Mouse (Mus musculus) megakaryocyte, adult 5-6 weeks (primary cell): ENCODE data around the gene Clca3a1. TPM values are rescaled to one million over a fixed set of nuclear protein-coding genes. Genes with fewer than 3 reads are reported as not detected.
A peak's percentile ranks its signal among the peaks of the same experiment; 100 is the strongest.
"Not testable (repeated sequence)": the region's sequence is repeated elsewhere in the genome, so short reads cannot be mapped to it uniquely, and the experiment has no call there.

Source experiments
- ATAC-seq: 2 replicates; pipeline ENCODE4 v1.8.0; 2016; ENCODE audit warnings: mild to moderate bottlenecking, inconsistent platforms; ENCODE audit not compliant: poor library complexity, severe bottlenecking
- total RNA-seq, 2 experiments: library from RNA; stranded (forward) in 1 of 2; stranded (reverse) in 1 of 2; fragments of 153-499, 151-499 nt in 1 of 2; fragments of 221-1000, 200-1000 nt in 1 of 2; gene quantifications; 2 replicates each; pipeline versions ENCODE4 v1.2.3 to v1.2.4; 2015 to 2017

Clca3a1 gene
- total RNA-seq (2015) (0.04 and 0.57 TPM in 2 replicates), total RNA-seq (2017) (0.04 TPM in 1 of 2 replicates, not detected in the other)

- peak; percentile 49 for ATAC-seq
Observed at GRCm38 (mm10) chr3:144760592-144761309, at the start of gene Clca3a1. Clca3a1 (minus strand) TSS chr3:144760977.

GRCm38 (mm10) chr3:144808153-144808925 is 47.6 kb upstream of the Clca3a1 start:
- not testable (repeated sequence) for ATAC-seq

GRCm38 (mm10) chr3:144806626-144807025 is 45.8 kb upstream of the Clca3a1 start:
- ATAC-seq: not testable (repeated sequence)

GRCm38 (mm10) chr3:144801861-144802260 is 41.1 kb upstream of the Clca3a1 start:
- no peak; the same call in 1 of the 2 replicates for ATAC-seq

GRCm38 (mm10) chr3:144785181-144786148 is 24.7 kb upstream of the Clca3a1 start:
- no peak for ATAC-seq

GRCm38 (mm10) chr3:144765161-144765560 is 4.4 kb upstream of the Clca3a1 start:
- no peak for ATAC-seq

GRCm38 (mm10) chr3:144761454-144761853 is 677 bp upstream of the Clca3a1 start:
- no peak for ATAC-seq

GRCm38 (mm10) chr3:144759719-144760118 is 1.1 kb downstream of the Clca3a1 start:
- no peak for ATAC-seq

- not testable (repeated sequence) for ATAC-seq
Observed at GRCm38 (mm10) chr3:144756103-144756502, 4.7 kb downstream of the Clca3a1 start.

- ATAC-seq: peak; percentile 73
Observed at GRCm38 (mm10) chr3:144753120-144753519, 7.7 kb downstream of the Clca3a1 start.

- ATAC-seq: not testable (repeated sequence)
Observed at GRCm38 (mm10) chr3:144749062-144749963, 11.5 kb downstream of the Clca3a1 start.

GRCm38 (mm10) chr3:144747706-144748105 is 13.1 kb downstream of the Clca3a1 start:
- ATAC-seq: not testable (repeated sequence)

- ATAC-seq: not testable (repeated sequence)
Observed at GRCm38 (mm10) chr3:144738396-144738795, 22.4 kb downstream of the Clca3a1 start.

GRCm38 (mm10) chr3:144736831-144737230 is 23.9 kb downstream of the Clca3a1 start:
- no peak for ATAC-seq

- no peak for ATAC-seq
Observed at GRCm38 (mm10) chr3:144723455-144723854, 37.3 kb downstream of the Clca3a1 start.

- ATAC-seq: not testable (repeated sequence)
Observed at GRCm38 (mm10) chr3:144722566-144722965, 38.2 kb downstream of the Clca3a1 start.

GRCm38 (mm10) chr3:144721860-144722256 is 38.9 kb downstream of the Clca3a1 start:
- ATAC-seq: no peak

- ATAC-seq: no peak
Observed at GRCm38 (mm10) chr3:144721077-144721859, 39.5 kb downstream of the Clca3a1 start.
